Mouse (Mus musculus): ENCODE data around the gene Sash1.
"Not testable (repeated sequence)": the region's sequence is repeated elsewhere in the genome, so short reads cannot be mapped to it uniquely, and the experiment has no call there.

Gene Sash1

GRCm38 (mm10) chr10:8753377-8753776 is 132.5 kb downstream of the Sash1 start:
- DNase-seq (ENCODE audit: low spot score) = no peak

GRCm38 (mm10) chr10:8752436-8752835 is 133.4 kb downstream of the Sash1 start:
- peak; percentile 28 for DNase-seq (ENCODE audit: low spot score)

GRCm38 (mm10) chr10:8749537-8749936 is 136.3 kb downstream of the Sash1 start:
- DNase-seq (ENCODE audit: low spot score) = no peak

GRCm38 (mm10) chr10:8747450-8748212 is 138.2 kb downstream of the Sash1 start:
- DNase-seq (ENCODE audit: low spot score) = no peak

- DNase-seq (ENCODE audit: low spot score) = no peak
These were observed 139.7 kb downstream of the Sash1 start for GRCm38 (mm10) chr10:8746082-8746696.

GRCm38 (mm10) chr10:8742872-8743271 is 143.0 kb downstream of the Sash1 start:
- DNase-seq (ENCODE audit: low spot score) = peak; percentile 62

GRCm38 (mm10) chr10:8741505-8741904 is 144.4 kb downstream of the Sash1 start:
- no peak for DNase-seq (ENCODE audit: low spot score)

- no peak for DNase-seq (ENCODE audit: low spot score)
These were observed 145.1 kb downstream of the Sash1 start for GRCm38 (mm10) chr10:8740797-8741196.

- no peak for DNase-seq (ENCODE audit: low spot score)
These were observed 156.2 kb downstream of the Sash1 start for GRCm38 (mm10) chr10:8729387-8730337.

- DNase-seq (ENCODE audit: low spot score) = no peak
These were observed 166.5 kb downstream of the Sash1 start for GRCm38 (mm10) chr10:8719345-8719744.

- no peak for DNase-seq (ENCODE audit: low spot score)
These were observed 167.0 kb downstream of the Sash1 start for GRCm38 (mm10) chr10:8718831-8719230.

- DNase-seq (ENCODE audit: low spot score) = no peak
These were observed 168.7 kb downstream of the Sash1 start for GRCm38 (mm10) chr10:8717171-8717570.

- peak; percentile 69 for DNase-seq (ENCODE audit: low spot score)
These were observed 170.1 kb downstream of the Sash1 start for GRCm38 (mm10) chr10:8715679-8716284.

- not testable (repeated sequence) for DNase-seq (ENCODE audit: low spot score)
These were observed 189.2 kb downstream of the Sash1 start for GRCm38 (mm10) chr10:8696636-8697035.

GRCm38 (mm10) chr10:8693996-8694500 is 191.8 kb downstream of the Sash1 start:
- DNase-seq (ENCODE audit: low spot score) = no peak

- no peak for DNase-seq (ENCODE audit: low spot score)
These were observed 192.3 kb downstream of the Sash1 start for GRCm38 (mm10) chr10:8693561-8693960.

GRCm38 (mm10) chr10:8692531-8692930 is 193.3 kb downstream of the Sash1 start:
- DNase-seq (ENCODE audit: low spot score) = no peak

- no peak for DNase-seq (ENCODE audit: low spot score)
These were observed 199.7 kb downstream of the Sash1 start for GRCm38 (mm10) chr10:8686219-8686618.

- DNase-seq (ENCODE audit: low spot score) = no peak
These were observed 200.6 kb downstream of the Sash1 start for GRCm38 (mm10) chr10:8685269-8685668.

- DNase-seq (ENCODE audit: low spot score) = peak; percentile 41
These were observed 203.0 kb downstream of the Sash1 start for GRCm38 (mm10) chr10:8682900-8683299.

- DNase-seq (ENCODE audit: low spot score) = no peak
These were observed 203.5 kb downstream of the Sash1 start for GRCm38 (mm10) chr10:8682341-8682740.

- no peak for DNase-seq (ENCODE audit: low spot score)
These were observed 209.1 kb downstream of the Sash1 start for GRCm38 (mm10) chr10:8676722-8677121.
